Mouse (Mus musculus) thymus, adult 2 months (tissue): Measurements from ENCODE around the gene Abhd14a.

Source experiments
- CTCF ChIP-seq: fragments of 200-500 bp; IDR thresholded peaks from 2 replicates; pipeline ENCODE4 v1.5.1; 2012; ENCODE audit warnings: mild to moderate bottlenecking, control low read depth, low read length, moderate library complexity, borderline replicate concordance; ENCODE audit not compliant: control insufficient read depth, poor library complexity, insufficient read depth; ENCODE audit errors: extremely low read depth
- POLR2A ChIP-seq: fragments of 200-500 bp; IDR thresholded peaks from 2 replicates; pipeline ENCODE4 v1.6.1; 2012; ENCODE audit warnings: mild to moderate bottlenecking, low read length, control low read depth, moderate library complexity; ENCODE audit not compliant: control insufficient read depth, poor library complexity, insufficient read depth; ENCODE audit errors: extremely low read depth

DNA sequence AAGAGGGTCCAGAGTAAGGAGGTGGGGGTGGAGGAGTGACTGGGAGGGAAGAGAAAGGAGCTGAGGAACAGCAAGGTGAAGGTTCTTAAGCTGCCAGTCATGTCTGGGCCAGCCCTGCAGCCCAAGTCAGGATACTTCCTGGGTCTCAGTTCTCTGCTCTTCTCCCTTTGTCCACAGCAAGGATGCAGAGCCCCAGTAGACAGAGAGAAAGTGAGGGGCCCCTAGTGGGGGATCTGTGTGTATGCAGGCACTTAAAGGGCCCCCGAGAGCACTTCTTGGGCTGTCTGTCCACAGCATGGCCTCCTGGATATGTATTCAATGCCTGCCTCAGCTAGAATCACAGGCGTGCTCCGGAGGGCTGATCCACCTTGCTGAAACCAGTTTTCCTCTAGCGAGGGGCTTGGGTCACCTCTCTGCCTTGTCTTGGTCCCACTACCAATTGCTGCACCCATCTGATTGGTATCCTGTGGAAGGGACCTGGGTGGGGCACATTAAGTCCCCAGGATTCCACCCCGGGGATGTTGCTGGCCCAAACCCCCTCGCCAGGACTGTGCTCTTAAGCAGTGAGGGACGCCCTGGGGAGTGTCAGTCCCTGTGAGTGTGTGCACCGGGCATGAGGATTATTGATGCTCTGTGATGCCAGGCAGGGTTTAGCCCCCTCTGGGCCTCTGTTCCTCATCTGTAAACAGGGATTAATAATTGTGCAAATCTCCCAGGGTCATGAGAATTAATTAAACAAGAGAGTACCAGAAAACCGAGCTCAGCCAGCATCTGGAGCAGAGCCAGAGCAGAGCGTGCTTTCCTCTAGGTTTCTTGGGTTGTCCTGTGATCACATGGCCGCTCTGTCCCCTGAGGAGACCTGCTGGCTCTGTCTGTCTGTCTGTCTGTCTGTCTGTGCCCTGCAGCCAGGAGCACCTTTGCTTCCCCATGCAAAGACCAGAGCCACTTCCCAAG, 52.6 kb downstream of the Abhd14a start:
- TF ChIP-seq POLR2A: no peak
- TF ChIP-seq CTCF: no peak
